In genomic region chr16:33370836-33371235, GRCm38 (mm10) we compare ENCODE assay signal across 18 mouse cellular contexts. TPM values are rescaled to one million over a fixed set of nuclear protein-coding genes. Genes with fewer than 3 reads are reported as not detected.
A peak's percentile ranks its signal among the peaks of the same experiment; 100 is the strongest.
DNase-seq lines count a peak whose midpoint lies in the region; ATAC-seq lines count a peak whose summit lies in the region.
"Had no signal": no experiment of that assay in that cellular context is flagged by ENCODE, and none has a peak within 500 bp of the region (broad histone marks: within the 10 kb centered on the region; RNA-seq: fewer than 3 reads in every experiment).

No protein-coding gene starts in this region.

- DNase-seq in thymus, postnatal 0 days (ENCODE audit: low spot score) = peak; percentile 69
- no peak for DNase-seq in thymus, adult 18-20 months
- peak; percentile 88 for DNase-seq in R1 (ENCODE audit: low read depth, low spot score)
- peak; percentile 30 for DNase-seq in yolk sac, embryonic 10.5 days (ENCODE audit: low spot score)
- no peak for DNase-seq in gastrocnemius, postnatal 14 days
- no peak for DNase-seq in left cerebral cortex, adult 11 months (ENCODE audit: low spot score)
- DNase-seq in left cerebral cortex, postnatal 4 days = no peak
- DNase-seq: adrenal gland, adult 2 months; cerebellum, postnatal 36 days; forebrain, postnatal 0 days; heart, adult 2 months; lung, adult 2 months had no signal

- no peaks in the 10 kb centered on the region for H3K9me3 ChIP-seq in limb, embryonic 12.5 days
- H3K9me3 ChIP-seq: hindbrain, embryonic 12.5 days; intestine, embryonic 15.5 days; limb, embryonic 13.5 days; midbrain, embryonic 15.5 days had no signal

- H3K4me3 ChIP-seq in limb, embryonic 12.5 days (replicated peaks) = no peak overlapping the region
- H3K4me3 ChIP-seq: heart, adult 2 months; hindbrain, embryonic 12.5 days; intestine, embryonic 15.5 days; limb, embryonic 13.5 days; midbrain, embryonic 15.5 days had no signal

- intact Hi-C loops in gastrocnemius, postnatal 14 days (cut with DNase I; ENCODE audit: low total_unique reads) = no loop called here
- intact Hi-C loops in left cerebral cortex, postnatal 4 days (cut with DNase I) = no loop called here

- H3K4me1 ChIP-seq in limb, embryonic 12.5 days (replicated peaks) = no peaks in the 10 kb centered on the region
- H3K4me1 ChIP-seq: hindbrain, embryonic 12.5 days; intestine, embryonic 15.5 days; limb, embryonic 13.5 days; midbrain, embryonic 15.5 days had no signal

- no peak overlapping the region for H3K9ac ChIP-seq in limb, embryonic 12.5 days (replicated peaks)
- H3K9ac ChIP-seq: forebrain, postnatal 0 days; hindbrain, embryonic 12.5 days; intestine, embryonic 15.5 days; limb, embryonic 13.5 days; midbrain, embryonic 15.5 days had no signal

- WGBS in limb, embryonic 12.5 days = 44% methylated on average over 6 of the region's 6 CpGs

- no peak overlapping the region for H3K4me2 ChIP-seq in limb, embryonic 12.5 days
- H3K4me2 ChIP-seq: hindbrain, embryonic 12.5 days; intestine, embryonic 15.5 days; limb, embryonic 13.5 days; midbrain, embryonic 15.5 days had no signal

- H3K36me3 ChIP-seq in limb, embryonic 12.5 days = no peaks in the 10 kb centered on the region
- H3K36me3 ChIP-seq: hindbrain, embryonic 12.5 days; intestine, embryonic 15.5 days; limb, embryonic 13.5 days; midbrain, embryonic 15.5 days had no signal

- ATAC-seq in limb, embryonic 12.5 days (ENCODE audit: insufficient number of reproducible peaks, insufficient read depth, low FRiP score, low TSS enrichment, low read depth) = no peak
- ATAC-seq: forebrain, postnatal 0 days; intestine, embryonic 15.5 days; midbrain, embryonic 15.5 days had no signal

- peak overlapping the region; percentile 12; the same call in 1 of the 2 replicates for H3K27ac ChIP-seq in limb, embryonic 12.5 days
- H3K27ac ChIP-seq: heart, adult 2 months; hindbrain, embryonic 12.5 days; intestine, embryonic 15.5 days; limb, embryonic 13.5 days; macrophage; midbrain, embryonic 15.5 days had no signal

- H3K27me3 ChIP-seq in limb, embryonic 12.5 days = no peaks in the 10 kb centered on the region
- H3K27me3 ChIP-seq: hindbrain, embryonic 12.5 days; intestine, embryonic 15.5 days; limb, embryonic 13.5 days; midbrain, embryonic 15.5 days had no signal

RNA-seq across cellular contexts. Expression of gene Zfp148, which starts 9.8 kb away (rescaled TPM):
- polyA plus RNA-seq in thymus, postnatal 0 days (2015; fragmentation: Nextera tagmentation; extraction: Ambion mirVana) = 55.0 and 59.5 TPM in 2 replicates
- polyA plus RNA-seq in limb, embryonic 12.5 days (2016; fragmentation: Nextera tagmentation; extraction: Ambion mirVana) = 60.9 and 66.4 TPM in 2 replicates
- 10 to 100 TPM; 19.5 to 21.1 TPM for total RNA-seq in gastrocnemius, postnatal 14 days (2021)
- 10 to 100 TPM; 91.9 to 99.8 TPM for total RNA-seq in left cerebral cortex, postnatal 4 days (2021)

Comparison
In these comparisons a context has a peak if more than half of its experiments do, and no peak if none do; other contexts are left out.
1. DNase-seq: peak in thymus, postnatal 0 days (single experiment), R1 (single experiment) and yolk sac, embryonic 10.5 days (single experiment); none in thymus, adult 18-20 months (0 of 2), gastrocnemius, postnatal 14 days (single experiment), left cerebral cortex, adult 11 months (single experiment) and left cerebral cortex, postnatal 4 days (single experiment).
2. RNA of gene Zfp148, which starts 9.8 kb away (total RNA-seq): 91.9 to 99.8 TPM in left cerebral cortex, postnatal 4 days; 19.5 to 21.1 TPM in gastrocnemius, postnatal 14 days; every median in the first group is over 4 times any median in the second.